Mouse (Mus musculus): Measurements from ENCODE around the gene Fgf11.

Fgf11 gene

DNA sequence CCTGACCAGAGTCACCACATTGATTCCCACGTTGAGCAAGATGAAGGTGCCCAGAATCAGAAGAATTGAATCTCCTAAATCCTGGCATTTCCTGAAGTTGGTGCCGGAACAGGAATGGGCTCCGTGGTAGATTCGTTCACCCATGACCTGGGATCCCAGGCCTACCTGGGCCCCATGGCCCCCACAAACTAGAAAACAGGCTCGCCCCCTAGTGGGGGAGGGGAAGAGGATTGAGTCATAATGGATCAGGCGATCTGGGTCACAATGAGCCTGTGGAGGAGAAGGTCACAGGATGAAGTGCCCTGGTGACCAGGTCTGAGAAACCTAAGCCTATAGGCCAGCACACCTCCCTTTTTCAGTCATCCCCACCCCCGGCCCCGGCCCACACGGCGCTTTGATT, 13.5 kb upstream of the Fgf11 start, which contains the start of gene Gm39566:
Gene Gm39566 (minus strand): TSS at position 144 of the 400 bp plus-strand sequence.
- DNase-seq (ENCODE audit: low spot score) = no peak

DNA sequence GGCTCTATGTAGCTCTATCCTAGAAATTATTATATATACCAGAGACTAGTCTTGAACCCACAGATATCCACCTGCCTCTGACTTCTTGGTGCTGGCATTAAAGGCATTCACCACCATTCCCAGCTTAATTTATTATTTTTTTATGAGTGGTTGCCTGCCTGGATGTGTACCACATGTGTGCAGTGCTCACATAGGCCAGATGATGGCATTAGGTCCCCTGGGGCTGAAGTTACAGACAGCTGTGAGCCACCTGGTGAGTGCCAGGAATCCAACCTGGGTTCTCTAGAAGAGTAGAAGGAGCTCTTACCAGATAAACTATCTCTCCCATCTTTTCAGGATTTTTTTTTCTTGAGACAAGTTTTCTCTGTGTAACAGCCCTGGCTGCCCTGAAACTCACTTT, 8.6 kb upstream of the Fgf11 start:
- no peak for DNase-seq (ENCODE audit: low spot score)

DNA sequence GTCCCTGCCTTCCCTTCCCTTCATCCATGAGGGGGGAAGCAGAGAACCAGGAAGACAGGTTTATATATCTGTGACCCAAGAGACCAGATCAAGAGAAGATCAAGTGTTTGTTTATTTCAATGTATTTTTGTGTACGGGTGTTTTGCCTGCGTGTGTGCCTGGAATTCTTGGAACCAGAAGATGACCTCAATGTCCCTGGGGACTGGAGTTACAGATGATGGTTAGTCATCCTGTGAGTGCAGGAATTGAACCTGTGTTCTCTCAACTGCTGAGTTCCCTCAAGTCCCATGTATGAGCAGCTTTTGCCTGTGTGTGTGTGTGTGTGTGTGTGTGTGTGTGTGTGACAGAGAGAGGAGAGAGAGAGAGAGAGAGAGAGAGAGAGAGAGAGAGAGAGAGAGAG, 6.0 kb upstream of the Fgf11 start:
- DNase-seq (ENCODE audit: low spot score) = no peak

DNA sequence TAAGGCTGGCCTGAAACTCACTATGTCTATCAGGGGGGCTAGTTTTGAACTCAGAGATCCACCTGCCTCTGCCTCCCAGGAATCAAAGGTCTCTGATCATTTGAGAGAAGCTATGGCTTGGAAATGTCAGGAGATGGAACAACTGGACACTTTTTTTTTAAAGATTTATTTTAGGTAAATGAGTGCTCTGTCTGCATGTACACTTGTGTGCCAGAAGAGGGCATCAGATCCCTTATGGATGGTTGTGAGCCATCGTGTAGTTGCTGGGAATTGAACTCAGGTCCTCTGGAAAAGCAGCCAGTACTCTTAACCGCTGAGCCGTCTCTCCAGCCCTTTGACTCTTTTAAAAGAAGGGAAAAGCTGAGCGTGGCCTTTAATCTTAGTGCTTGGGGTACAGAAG, 4.7 kb upstream of the Fgf11 start:
- DNase-seq (ENCODE audit: low spot score) = no peak

DNA sequence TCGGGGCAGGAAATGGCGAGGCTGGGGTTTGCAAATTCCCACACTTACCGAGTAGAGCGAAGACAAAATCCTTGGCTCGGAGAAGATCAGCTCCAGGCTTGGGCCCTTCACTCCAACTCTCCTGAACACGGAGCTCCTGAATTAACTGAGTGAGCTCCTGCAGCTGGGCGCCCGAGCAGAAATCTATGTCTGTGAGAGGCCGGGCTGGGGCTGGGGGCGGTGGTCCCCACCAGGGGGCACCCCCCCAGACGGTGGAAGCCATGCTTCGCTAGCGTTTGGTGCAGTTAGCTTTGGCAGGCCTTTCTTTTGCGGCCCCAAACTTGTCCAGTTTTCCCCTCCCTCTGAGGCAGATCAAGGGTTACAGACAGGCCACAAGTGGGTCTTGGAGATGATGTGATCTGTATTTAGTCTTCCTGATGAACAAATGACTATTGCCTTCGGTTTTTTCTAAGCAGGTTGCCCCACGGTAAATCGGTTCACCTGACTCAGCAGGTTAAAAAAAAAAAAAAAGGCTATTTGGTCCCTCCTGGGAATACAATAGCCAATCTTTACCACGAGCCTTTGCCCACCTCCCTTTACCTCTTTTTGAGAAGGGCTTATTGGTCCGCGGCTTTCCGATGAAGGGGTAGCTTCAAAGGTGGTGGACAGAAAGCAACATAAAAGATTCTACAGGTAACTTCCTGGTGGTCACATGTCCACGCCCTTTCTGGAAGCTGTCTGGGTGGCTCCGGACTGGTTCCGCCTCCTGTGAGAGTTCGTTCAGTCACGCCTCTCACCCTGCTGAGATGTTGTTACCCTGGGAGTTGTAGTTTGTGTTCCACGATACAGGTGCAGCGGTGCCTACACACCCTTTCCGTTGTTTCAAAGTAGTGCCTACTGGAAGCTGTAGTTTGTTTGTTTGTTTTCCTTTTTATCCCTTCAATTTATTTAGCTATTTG, 3.6 kb upstream of the Fgf11 start, which contains the start of gene Tmem102:
Gene Tmem102 (minus strand): TSS at position 653 of the 938 bp plus-strand sequence.
- no peak for DNase-seq (ENCODE audit: low spot score)

DNA sequence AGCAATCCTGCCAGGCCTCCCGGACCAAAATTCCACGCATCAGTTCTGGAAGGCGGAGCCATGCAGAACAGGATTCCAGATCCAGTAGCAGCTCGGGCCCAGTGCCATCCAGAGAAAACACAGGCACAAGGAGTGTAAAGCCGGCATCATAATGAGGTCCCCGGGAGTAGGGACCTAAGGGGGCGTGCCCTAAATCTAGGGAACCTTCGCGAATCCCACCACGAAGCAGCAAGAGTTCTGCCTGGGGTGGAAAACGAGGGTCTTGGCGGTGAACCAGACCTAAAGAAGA, 2.9 kb upstream of the Fgf11 start:
- DNase-seq (ENCODE audit: low spot score) = no peak

DNA sequence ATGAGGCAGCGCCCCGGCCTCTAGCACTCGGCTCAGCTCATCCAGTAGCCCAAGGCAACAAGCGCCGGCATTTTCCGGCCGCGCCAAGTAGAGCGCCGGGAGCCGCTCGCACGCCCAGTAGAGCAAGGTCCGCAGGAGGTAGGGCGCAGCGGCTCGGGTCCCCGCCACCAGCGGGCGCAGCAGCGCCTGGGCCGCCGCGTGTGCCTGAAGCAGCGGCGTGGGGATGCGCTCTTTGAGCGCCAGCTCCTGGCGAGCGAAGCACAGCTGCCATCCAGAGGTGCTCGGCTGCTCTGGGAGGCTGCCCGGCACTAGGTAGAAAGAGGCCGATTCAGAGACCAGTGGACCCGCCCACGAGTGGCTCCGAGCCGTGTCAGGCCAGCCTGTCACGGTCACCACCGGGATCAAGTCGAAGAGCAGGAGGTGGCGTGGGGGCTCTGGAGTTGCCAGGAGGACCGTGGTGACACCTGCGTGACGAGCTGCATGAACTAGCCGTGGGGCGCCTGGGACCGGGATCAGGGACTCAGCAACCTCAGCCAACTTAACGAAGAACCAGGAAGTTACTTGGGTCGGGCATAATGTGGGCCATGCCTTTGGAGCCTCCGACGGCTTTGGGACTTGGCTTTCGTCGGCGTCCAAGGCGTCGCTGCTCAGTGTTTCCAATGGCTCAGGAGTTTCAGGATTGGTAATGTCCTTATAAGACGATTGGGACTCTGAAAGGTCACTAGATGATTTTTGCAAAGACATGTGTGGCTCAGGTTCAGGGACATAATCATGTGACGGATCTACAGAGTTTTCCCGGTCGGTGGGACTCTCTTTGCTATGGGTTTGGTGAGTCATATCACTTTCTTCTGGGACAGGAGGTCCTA, 2.4 kb upstream of the Fgf11 start:
- DNase-seq (ENCODE audit: low spot score) = no peak

DNA sequence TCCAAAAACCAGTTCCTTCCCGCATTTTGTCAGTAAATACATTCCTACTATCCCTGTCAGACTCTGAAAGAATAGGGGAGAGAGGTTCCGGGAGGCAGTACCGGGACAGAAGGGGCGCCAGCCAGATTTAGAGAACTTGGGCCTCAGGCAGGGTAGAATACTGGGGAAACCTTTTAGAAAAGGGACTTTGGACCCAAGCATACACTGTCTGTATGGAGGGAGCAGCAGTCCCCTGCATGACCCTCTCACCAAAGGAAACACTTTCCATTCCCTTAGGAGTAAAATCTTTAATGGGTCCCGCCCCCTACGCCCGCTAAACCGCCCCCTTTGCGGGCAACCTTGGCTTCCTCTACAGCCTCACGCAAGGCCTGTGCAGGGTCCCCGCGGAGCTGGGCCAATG, 1.7 kb upstream of the Fgf11 start:
- DNase-seq (ENCODE audit: low spot score) = no peak

DNA sequence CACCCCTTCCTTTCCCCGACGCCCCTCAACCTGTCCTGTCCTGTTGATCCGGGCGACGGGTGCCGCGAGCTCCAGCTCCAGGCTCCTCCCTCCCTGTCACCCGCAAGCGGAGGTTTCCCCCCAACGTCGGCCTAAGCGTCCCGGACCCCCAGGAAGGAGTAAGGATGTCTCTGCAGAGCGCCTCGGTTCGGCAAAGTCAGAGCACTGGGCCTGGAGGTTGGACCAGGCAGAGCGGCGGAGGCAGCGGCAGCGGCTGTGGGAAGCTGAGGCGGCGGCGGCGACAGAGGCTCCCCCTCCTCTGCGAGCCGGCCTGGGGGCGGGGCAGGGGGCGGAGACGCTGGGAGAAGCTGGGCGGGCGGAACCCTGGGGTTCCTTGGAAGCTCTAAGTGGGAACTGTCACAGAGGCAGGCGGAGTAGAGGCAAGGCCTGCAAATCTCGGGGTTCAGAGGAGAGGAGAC, 1.0 kb upstream of the Fgf11 start:
- DNase-seq (ENCODE audit: low spot score) = no peak

DNA sequence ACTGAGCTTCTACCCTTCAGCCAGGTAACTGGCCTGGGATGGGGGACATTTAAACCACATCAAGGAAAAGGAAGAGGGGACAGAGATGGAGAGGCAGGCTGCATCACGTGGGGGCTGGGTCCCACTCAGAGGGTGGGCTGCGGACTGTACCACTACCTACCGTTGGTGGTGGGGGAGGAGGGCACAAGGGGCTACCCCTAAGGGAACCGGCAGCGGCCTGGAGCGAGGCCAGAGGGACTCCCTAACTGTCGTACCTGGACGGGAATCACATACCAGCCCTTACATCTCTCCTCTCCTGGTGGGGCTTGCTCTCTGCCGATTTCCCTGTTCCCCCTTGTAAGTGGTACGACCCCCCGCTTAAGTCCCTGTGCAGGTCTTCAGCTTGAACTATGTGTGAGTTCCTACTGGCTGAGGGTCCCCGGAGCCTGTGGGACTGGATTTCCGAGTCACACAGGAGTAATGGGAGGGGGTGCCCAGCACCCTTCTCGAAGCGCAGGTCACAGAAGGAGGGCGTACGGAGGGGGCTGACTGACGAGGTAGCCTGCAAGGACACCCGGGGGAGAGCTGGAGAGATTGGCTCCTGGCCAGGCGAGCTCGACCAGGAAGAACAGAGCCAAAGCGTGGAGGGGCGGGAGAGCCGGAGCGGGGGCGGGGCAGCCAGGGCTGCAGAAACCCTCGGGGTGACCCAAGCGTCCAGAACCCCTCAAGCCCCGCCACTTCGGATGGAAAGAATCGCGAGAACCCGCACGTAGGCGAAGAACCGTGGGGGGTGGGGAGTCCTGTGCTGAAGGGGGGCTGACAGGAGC, 1.1 kb downstream of the Fgf11 start:
- DNase-seq (ENCODE audit: low spot score) = no peak

DNA sequence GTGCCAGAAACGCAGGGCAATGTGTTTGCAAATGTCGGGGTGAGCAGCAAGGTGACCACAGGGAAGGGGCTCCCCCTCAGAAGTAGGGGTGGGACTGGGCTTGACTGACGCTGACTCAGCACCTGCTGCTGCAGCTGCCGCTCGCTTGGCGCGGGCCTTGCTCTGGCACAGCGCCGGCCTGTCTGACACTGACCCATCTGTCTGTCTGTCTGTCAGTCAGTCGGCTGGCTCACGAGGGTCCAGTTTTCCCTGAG, 1.6 kb downstream of the Fgf11 start:
- DNase-seq (ENCODE audit: low spot score) = no peak

DNA sequence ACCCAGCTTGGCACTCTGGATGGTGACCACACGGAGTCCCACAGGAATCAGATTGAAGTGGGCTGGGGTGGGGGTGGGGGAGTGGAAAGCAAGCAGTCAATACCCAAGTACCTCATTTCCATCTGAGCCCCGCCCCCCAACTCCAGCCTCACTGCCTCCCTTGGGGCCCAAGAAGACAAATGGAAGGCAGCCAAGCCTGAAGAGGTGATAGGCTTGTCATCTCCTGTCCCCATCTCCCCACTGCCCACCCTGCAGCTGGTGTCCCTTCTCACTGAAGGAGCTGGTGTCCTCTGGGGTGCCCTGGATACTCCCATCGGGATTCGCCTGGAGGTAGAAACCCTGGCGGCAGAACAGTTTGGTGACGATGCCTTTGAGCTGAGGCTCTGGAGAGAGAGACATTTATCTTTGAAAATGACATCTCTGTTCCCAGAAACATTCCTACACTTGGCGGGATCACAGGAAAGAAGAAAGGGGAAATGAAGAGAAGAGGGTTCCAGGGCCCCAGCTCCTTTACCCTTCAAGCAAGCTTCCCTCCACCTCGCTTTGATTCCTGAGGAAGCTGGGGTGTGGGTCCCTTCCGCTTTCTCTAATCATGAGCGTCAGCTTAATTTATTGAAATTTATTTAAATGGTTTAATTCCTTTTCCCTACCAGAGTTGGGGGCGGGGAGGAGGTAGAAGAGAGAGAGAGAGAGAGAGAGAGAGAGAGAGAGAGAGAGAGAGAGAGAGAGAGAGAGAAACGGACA, 2.1 kb downstream of the Fgf11 start:
- DNase-seq (ENCODE audit: low spot score) = no peak

DNA sequence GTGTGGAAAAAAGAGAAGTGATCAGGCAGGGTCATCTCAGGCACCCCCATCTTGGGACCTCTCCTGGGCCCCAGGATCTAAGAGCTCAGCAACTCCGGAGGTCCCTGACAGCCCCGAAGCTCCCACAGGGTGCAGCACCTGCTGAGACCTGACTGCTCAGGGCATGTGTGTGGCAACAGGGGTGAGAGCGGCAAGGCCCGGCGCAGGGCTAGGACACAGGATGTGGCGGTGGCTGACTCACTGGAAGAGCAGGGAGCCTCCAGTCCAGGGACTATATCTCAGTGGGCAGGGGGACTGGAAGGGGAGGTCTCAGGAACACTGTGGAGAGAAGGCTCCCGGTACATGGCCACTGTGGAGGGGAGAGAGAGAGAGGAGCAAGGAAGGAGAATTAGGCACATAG, 3.7 kb downstream of the Fgf11 start:
- no peak for DNase-seq (ENCODE audit: low spot score)

DNA sequence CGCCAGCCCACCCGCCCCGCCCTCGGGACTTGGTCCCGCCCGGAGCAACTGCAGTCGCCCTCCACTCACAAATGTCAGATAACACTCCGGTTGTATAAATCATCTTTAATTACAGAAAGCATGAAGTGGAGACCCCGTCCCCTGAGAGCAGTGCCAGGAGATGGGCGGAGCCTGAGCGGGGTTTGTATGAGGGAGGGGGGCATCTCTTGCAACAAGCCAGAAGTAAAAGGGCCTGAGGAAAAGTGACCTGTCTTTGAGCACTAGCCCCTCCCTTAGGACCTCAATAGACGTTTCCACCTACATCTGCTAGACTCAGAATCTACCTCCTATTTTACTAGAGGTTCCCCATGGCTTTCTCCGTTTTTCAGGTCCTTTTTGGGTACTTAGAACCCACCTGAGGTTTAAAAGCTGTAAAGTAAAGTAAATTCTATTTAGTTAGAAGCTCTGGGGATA, 5.6 kb downstream of the Fgf11 start:
- DNase-seq (ENCODE audit: low spot score) = no peak

DNA sequence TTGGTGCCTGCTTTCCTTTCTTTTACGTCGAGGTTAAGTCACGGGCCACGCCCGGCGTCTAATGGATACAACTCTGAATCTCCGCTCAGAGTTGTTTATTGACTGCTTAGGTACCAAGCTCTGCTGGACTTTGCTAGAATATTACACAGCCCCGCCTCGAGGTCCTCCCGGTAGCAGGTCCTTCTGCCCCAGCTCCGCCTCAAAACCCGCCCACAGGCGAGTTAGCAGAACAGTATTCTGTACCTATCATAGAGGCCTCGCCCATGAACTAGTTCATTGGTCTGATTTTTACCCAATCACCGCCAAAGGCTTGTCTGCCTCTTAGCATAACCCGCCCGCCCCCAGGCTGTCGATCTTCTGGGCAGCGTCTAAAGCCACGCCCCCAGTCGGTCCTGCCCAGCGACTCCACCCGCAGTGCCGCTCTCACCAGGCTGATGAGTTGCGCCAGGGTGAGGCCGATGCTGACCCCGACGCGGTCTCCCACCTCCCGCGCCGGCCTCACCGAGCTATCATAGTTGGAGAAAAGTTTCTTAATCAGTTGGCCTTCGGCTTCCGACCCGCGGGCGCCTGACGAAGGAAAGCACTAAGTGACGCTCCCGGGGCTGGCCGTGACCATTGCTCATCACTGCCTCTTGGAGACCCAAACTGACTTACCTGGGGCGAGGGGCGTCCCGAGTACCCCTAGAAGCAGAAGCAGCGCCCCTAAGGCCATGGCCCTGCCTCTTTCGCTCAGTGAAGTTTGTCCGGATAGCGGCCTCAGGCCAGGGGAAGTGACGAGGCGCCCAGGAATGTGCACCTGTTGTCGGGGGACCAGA, 6.3 kb downstream of the Fgf11 start, which contains the start of gene Chrnb1:
Gene Chrnb1 (minus strand): TSS at position 776 of the 815 bp plus-strand sequence.
- DNase-seq (ENCODE audit: low spot score) = peak; percentile 78

DNA sequence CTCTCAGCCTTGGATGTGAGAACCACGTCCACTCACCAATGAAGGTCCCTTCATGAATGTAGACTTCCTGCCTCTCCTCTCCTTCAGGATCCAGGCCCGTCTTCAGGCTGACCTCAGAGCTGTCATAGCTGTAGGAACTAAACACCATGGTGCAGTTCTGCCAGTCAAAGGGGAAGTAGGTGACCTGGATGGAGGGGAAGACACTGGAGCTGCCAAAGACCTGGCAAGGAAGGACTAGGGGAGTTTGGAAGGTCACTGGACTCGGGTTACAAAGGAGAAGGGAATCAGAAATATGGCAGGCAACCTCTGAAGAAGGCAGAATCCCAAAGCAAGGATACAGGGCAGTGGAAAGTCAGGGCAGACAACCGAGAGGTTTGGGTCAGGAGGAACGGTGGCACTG, 8.2 kb downstream of the Fgf11 start:
- DNase-seq (ENCODE audit: low spot score) = no peak

DNA sequence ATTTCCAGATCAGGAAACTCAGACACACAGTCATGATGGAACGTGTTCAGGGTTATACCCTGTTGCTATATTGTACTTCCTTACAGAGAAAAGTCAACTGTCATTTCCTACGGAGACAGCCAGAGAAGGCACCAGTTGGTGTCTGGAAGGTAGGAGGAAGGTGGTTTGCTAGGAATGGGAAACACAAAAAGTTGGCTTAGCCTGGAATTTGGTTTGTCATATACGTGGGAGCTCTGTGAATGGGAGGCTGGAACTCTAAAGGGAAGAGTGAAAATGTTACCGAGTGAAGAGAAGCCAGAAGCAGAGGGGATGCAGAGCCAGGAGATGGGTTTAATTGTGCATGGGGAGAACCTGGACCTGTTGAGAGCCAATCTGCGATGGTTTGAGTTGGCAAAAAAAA, 10.2 kb downstream of the Fgf11 start:
- DNase-seq (ENCODE audit: low spot score) = no peak

DNA sequence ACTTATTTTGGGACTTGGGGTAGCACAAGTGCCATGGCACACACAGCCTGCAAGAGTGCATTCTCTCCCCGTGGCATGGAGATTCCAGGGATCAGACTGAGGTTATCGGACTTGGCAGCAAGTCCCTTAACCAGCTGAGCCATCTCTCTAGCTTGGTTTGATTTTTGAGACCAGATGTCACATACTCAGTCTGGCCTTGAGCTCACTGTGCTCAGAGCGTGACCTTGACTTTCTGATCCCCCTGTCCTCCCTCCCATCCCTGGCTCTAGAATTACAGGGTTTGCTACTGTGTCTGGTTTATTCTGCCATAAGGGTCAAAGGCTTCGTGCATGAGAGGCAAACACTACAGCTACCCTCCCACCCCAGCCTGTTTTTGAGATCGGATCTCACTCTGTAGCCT, 12.2 kb downstream of the Fgf11 start:
- DNase-seq (ENCODE audit: low spot score) = no peak

DNA sequence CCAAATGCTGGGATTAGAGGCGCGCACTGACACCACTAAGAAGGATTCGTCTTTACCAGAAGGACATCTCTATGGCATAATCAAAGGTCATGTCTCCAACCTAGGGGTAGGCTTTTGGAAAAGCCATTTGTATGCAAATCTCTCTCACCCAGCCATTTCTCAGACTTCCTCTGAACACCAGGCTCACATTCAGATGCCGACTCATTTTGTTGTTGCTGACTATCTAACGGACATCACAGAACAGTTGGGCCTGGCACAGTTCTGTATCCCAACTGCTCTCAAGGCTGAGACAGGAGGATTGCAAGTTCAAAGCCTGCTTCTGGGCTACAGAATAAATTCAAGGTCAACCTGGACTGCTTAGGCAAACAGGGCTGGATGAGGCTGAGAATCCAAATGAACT, 14.4 kb downstream of the Fgf11 start:
- no peak for DNase-seq (ENCODE audit: low spot score)

DNA sequence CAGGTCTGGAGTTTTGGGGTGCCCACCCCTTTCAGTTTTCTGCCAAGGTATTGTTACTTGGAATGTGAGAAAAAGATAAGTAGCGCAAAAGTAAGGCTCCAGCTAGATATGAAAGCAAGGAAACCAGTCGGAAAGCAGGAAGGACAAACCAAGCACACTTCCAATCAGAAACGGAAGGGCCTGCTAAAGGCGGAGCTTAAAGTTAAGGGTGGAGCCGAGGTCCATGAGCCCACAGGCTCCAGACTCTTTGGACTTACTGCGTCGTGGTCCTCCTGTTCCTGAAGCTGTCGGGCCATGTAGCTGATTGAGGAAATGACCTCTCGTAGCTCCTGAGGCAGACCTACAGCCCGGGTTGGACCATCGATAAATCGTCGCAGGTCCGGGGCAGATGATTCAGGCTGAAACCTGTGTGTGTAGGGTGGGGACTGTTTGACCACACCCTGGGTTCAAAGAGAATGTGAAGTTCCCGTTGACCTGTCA, 16.8 kb downstream of the Fgf11 start:
- no peak for DNase-seq (ENCODE audit: low spot score)

DNA sequence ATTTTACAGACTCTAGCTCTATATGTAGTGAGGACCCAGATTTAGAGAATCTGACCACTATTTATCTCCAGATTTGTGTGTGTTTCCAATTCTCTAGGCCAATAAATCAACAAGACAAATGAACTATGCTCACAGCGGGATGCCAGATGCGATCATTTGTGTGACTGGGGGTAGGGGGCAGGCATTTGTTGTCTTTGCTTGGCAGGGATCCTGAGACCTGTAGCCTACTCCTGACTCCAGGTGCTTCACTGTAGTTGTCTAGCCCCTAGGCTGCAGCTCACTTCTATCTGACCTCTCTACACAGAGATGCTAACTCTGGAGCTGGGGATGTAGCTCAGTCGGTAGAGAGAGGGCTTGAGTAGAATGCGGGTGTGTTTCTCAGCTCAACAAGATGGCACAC, 19.8 kb downstream of the Fgf11 start:
- no peak for DNase-seq (ENCODE audit: low spot score)
